Mouse (Mus musculus) Patski (cell line): ENCODE data around the gene Ube2s. TPM values are rescaled to one million over a fixed set of nuclear protein-coding genes. Genes with fewer than 3 reads are reported as not detected.
"Not testable (repeated sequence)": the region's sequence is repeated elsewhere in the genome, so short reads cannot be mapped to it uniquely, and the experiment has no call there.

ENCODE experiments used
- ATAC-seq: fragments of 100-300 bp; one replicate; pipeline ENCODE4 v1.8.0; 2021
- CTCF ChIA-PET: fragments of 350-600 bp; sonication (Branson Sonifier 250); formaldehyde crosslinking; loops from one replicate; lab custom pipeline; 2022; ENCODE audit warnings: inconsistent platforms; lab: Charles Lee
- POLR2A ChIA-PET: fragments of 350-600 bp; sonication (Branson Sonifier 250); formaldehyde crosslinking; loops from one replicate; lab custom pipeline; 2022; ENCODE audit warnings: antibody characterized with exemption, inconsistent platforms; lab: Charles Lee
- DNase-seq: peaks from one replicate; pipeline ENCODE4 v3.0.0-alpha.2; 2011; ENCODE audit warnings: low read depth, low spot score
- H3K27me3 ChIP-seq: fragments of 371-371 bp; one replicate; pipeline ENCODE4 v1.5.1; 2021
- CTCF ChIP-seq: fragments of 100-300 bp; IDR thresholded peaks from one replicate; pipeline ENCODE4 v1.5.1; 2021
- in situ Hi-C: fragments of 300-500 bp; cut with MboI; formaldehyde crosslinking; loops from 3 replicates; pipeline ENCODE4 v1.11.1; 2018; ENCODE audit warnings: low pct_unique_long_range_greater_than_20kb, mixed read lengths
- polyA plus RNA-seq: library from polyadenylated mRNA; unstranded; gene quantifications from one replicate; pipeline ENCODE4 v1.2.3, GENCODE M21; 2021

Ube2s gene
- polyA plus RNA-seq, 1 experiment from 2014 or later: 250 TPM

DNA sequence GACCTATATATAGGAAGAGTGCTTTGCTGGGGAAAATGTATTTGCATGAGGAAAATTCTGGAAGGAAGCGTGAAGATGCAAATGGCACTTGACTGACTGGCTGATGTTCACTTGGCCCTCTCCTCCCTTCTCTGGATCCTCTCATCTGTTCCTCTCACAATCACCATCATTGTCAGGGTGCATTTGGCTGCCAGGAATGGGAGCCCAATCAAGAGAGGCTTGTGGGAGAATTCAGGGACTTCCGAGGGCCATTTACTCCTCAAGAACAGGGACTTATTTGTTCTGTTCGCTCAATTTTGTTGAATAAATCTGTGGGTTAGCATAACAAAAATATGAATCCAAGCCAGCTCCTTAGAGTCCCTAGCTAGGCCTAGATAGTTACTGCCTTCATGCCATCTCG, 9.3 kb upstream of the Ube2s start:
- CTCF ChIA-PET: no interaction called here

GRCm38 (mm10) chr7:4820925-4821324, 8.5 kb upstream of the Ube2s start:
- in situ Hi-C loops, CTCF ChIA-PET, POLR2A ChIA-PET, DNase-seq, H3K27me3 ChIP-seq, ATAC-seq: not testable (repeated sequence)

More for the DNA sequence above, 9.3 kb upstream of the Ube2s start:
- no peaks in the 10 kb centered on the region for H3K27me3 ChIP-seq
- POLR2A ChIA-PET: no interaction called here
- in situ Hi-C loops: no loop called here
- DNase-seq (no peak), ATAC-seq (no peak)
- TF ChIP-seq CTCF: no peak

DNA sequence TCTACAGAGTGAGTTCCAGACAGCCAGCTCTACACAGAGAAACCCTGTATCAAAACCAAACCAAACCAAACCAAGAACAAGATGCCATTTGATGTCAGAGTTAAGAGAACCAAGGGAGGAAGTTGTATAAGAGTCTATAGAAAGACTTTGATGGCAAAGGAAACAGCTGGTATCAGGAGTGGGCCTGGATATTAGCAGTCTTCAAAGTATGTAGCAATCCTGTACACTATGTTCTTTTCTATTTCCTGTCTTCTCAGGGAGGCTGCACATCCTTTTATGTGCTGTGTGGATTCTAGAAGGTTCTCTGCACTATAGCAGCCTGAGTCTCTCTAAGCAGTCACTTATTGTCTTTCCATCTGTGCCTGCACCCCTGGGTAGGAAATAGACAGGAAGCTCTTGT, 4.2 kb upstream of the Ube2s start:
- DNase-seq: no peak
- POLR2A ChIA-PET: no interaction called here

DNA sequence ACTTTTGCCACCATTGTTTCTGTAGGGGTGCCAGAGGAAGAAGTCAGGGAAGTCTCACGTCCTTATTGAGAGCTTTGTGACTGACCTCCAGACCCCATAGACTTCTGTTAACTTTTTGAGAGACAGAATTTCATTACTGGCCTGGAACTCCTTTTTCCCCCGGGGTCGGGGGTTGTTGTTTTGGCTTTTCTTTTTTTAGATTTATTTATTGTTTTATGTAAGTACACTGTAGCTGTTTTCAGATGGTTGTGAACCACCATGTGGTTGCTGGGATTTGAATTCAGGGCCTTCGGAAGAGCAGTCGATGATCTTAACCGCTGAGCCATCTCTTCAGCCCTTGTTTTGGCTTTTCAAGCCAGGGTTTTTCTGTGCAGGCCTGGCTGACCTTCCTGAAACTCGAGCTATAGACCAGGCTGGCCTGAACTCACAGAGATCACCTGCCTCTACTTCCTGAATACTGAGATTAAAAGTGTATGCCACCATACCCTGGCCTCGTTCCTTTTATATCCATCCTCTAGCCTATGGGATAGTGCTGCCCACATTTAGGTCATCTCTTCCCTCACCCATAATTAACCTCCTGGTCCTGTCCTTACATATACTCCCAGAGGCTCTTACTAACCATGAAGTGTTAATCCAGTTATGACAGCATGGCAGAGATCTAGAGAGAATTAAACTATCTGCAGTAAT, 858 bp upstream of the Ube2s start:
- TF ChIP-seq CTCF: no peak
- DNase-seq: no peak
- ChIA-PET POLR2A (interaction anchor here (1.2 to 1.3 kb wide), 2 partner anchors 11 to 17 kb away, joined by 3 read pairs; no protein-coding TSS in a partner anchor), CTCF (interaction anchor here (1.0 to 1.6 kb wide), 3 partner anchors 90 to 103 kb away, joined by 3 to 5 read pairs (median 3); no protein-coding TSS in a partner anchor)
- H3K27me3 ChIP-seq: no peaks in the 10 kb centered on the region
- in situ Hi-C loops: loop anchor here (5.0 kb wide), 2 partner anchors 104 to 249 kb away; partner anchors contain the start of genes U2af2 and Zfp628
- ATAC-seq: peak; percentile 1

More for the DNA sequence above, 4.2 kb upstream of the Ube2s start:
- H3K27me3 ChIP-seq: no peaks in the 10 kb centered on the region
- in situ Hi-C loops: no loop called here
- TF ChIP-seq CTCF: no peak
- CTCF ChIA-PET: interaction anchor here (1.9 kb wide), 1 partner anchor 123 kb away, joined by 5 read pairs; no protein-coding TSS in a partner anchor
- no peak for ATAC-seq

DNA sequence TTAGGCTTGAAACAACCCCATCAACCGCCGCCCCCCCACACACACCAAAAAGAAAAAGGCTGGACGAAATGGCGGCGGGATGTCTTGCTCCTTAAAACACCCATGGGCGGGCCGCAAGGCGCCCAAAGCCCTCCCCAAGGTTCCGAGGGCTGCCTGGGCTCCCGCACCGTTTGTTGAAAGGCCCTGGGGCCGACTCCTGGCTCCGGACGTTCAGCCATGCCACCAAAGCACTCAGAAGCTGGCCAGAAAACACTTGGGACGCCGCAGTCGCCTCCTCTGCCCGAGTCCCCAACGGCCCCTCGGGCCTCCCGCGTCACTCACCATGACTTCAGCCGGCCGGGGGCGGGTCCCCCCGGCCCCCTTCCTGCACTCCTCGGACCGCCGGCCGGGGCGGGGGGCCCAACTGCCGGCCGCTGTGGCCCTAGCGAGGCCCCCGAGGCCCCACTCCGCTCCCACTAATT, 518 bp downstream of the Ube2s start:
- peak; percentile 23 for ATAC-seq
- ChIA-PET CTCF (interaction anchor here (0.7 to 1.6 kb wide), 3 partner anchors 104 to 152 kb away, joined by 3 to 5 read pairs (median 3); partner anchors contain the start of gene Sbk2), POLR2A (interaction anchor here (1.1 to 1.2 kb wide), 2 partner anchors 9 to 126 kb away, joined by 3 to 4 read pairs; no protein-coding TSS in a partner anchor)
- no peaks in the 10 kb centered on the region for H3K27me3 ChIP-seq
- no peak for TF ChIP-seq CTCF
- in situ Hi-C loops: loop anchor here (5.0 kb wide), 2 partner anchors 105 to 250 kb away; partner anchors contain the start of genes U2af2 and Zfp628
- no peak for DNase-seq

DNA sequence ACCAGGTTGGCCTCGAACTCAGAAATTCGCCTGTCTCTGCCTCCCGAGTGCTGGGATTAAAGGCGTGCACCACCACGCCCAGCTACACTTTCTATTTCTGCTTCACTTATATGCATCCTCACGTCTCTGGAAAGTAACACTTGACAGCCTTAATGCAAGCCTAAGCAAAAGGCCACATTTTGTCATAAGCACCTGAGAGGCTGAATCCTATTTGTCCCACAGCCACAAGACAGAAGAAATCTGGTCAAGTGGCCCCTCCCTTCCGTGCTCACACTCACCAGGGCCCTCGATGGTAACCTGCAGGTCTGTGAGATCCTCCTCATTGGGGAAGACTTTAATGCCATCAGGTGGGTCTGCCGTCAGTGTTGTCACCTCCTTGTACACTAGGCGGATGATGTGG, 1.3 kb downstream of the Ube2s start:
- in situ Hi-C loops: loop anchor here (5.0 kb wide), 2 partner anchors 106 to 251 kb away; partner anchors contain the start of genes U2af2 and Zfp628
- DNase-seq, H3K27me3 ChIP-seq, ATAC-seq, CTCF ChIA-PET: not testable (repeated sequence)
- POLR2A ChIA-PET: interaction anchor here (0.5 to 1.1 kb wide), 2 partner anchors 14 to 127 kb away, joined by 3 to 4 read pairs; no protein-coding TSS in a partner anchor

GRCm38 (mm10) chr7:4806716-4807115, 5.7 kb downstream of the Ube2s start:
- in situ Hi-C loops: loop anchor here (10.0 kb wide), 2 partner anchors 182 to 252 kb away; no protein-coding TSS in a partner anchor
- ATAC-seq (peak; percentile 44), DNase-seq (no peak)
- POLR2A ChIA-PET: interaction anchor here (1.2 to 2.2 kb wide), 3 partner anchors 10 to 14 kb away, joined by 3 to 5 read pairs (median 5); partner anchors contain the start of gene Rpl28
- H3K27me3 ChIP-seq: no peaks in the 10 kb centered on the region
- peak; percentile 60 for TF ChIP-seq CTCF
- CTCF ChIA-PET: interaction anchor here (0.8 to 2.2 kb wide), 8 partner anchors 9 to 114 kb away, joined by 3 to 21 read pairs (median 3); no protein-coding TSS in a partner anchor

DNA sequence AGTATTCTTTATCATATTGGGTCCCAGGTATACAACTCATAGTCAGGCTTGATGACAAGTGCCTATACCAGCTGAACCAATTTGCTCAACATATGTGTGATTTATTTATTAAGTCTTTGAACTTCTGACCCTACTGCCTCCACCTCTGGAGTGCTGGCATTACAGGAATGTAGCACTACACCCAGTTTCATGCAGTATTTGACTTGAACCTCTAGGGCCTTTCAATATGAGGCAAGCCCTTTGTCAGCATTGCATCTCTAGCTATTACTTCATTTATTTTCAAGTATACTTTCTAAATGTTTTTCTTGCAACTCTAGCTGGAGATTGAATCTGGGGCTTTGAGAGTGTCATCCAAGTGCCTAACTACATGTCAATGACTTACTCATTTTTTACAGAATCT, 10.1 kb downstream of the Ube2s start:
- no peaks in the 10 kb centered on the region for H3K27me3 ChIP-seq
- no peak for ATAC-seq
- ChIA-PET POLR2A (interaction anchor here (1.4 kb wide), 1 partner anchor 10 kb away, joined by 3 read pairs; the partner anchor contains the start of gene Ube2s), CTCF (no interaction called here)
- DNase-seq: no peak
- in situ Hi-C loops: loop anchor here (10.0 kb wide), 2 partner anchors 177 to 247 kb away; no protein-coding TSS in a partner anchor
- TF ChIP-seq CTCF: no peak

- no peak for DNase-seq
- no peaks in the 10 kb centered on the region for H3K27me3 ChIP-seq
- in situ Hi-C loops: loop anchor here (5.0 to 10.0 kb wide), 2 partner anchors 61 to 89 kb away; no protein-coding TSS in a partner anchor
- no peak for ATAC-seq
- ChIA-PET CTCF (interaction anchor here (0.7 to 3.4 kb wide), 7 partner anchors 10 to 141 kb away, joined by 3 to 21 read pairs (median 4); partner anchors contain the start of gene Hspbp1), POLR2A (interaction anchor here (0.7 to 1.1 kb wide), 4 partner anchors 10 to 128 kb away, joined by 3 to 4 read pairs (median 3); partner anchors contain the start of gene Ube2s)
- peak; percentile 69 for TF ChIP-seq CTCF
Observed at GRCm38 (mm10) chr7:4795767-4796433, 16.5 kb downstream of the Ube2s start.
